Mouse (Mus musculus) megakaryocyte-erythroid progenitor cell, adult 5-6 weeks (primary cell): ENCODE data around the gene Ffar2. TPM values are rescaled to one million over a fixed set of nuclear protein-coding genes. Genes with fewer than 3 reads are reported as not detected.

Experiments
- ATAC-seq: replicated peaks from 2 replicates; pipeline ENCODE4 v1.8.0; 2016; ENCODE audit warnings: mild to moderate bottlenecking, inconsistent platforms; ENCODE audit not compliant: severe bottlenecking, poor library complexity, low FRiP score, low TSS enrichment
- total RNA-seq, 2 experiments: library from RNA; stranded (forward) in 1 of 2; stranded (reverse) in 1 of 2; fragments of 200-1000, 215-1000 nt in 1 of 2; fragments of >200 nt in 1 of 2; fragmentation: Nextera tagmentation in 1 of 2; gene quantifications; 2 replicates each; pipeline ENCODE4 v1.2.3; 2014 to 2017

Ffar2 gene
- total RNA-seq, 2 experiments from 2014 or later, result 0.20 to 1.7 TPM

GRCm38 (mm10) chr7:30782658-30783057, 40.9 kb downstream of the Ffar2 start:
- no peak for ATAC-seq

GRCm38 (mm10) chr7:30781792-30782191, 41.8 kb downstream of the Ffar2 start:
- peak; percentile 75 for ATAC-seq

GRCm38 (mm10) chr7:30777911-30778310, 45.7 kb downstream of the Ffar2 start:
- ATAC-seq, result no peak

GRCm38 (mm10) chr7:30777081-30777579, 46.4 kb downstream of the Ffar2 start:
- ATAC-seq, result no peak

GRCm38 (mm10) chr7:30776104-30776503, 47.5 kb downstream of the Ffar2 start:
- no peak for ATAC-seq

DNA sequence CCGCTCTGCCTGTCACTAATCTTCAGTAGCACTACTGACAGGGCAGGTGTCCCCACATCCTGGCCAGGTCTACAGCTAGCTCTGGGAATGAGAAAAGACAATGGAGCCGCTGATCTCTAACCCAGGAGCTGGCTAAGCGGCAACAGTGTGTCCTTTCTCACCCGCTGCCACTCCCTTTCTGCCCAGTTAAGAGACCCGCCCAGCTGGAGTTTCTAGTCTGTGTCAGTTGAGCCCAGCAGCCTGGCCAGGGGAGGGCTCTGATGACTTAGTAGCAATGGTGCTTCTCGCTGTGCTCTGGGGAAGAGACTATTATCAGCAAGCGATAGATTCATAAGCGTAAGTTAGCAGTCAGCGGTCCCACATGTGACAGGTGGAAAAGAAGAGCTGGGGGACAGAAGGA, 54.3 kb downstream of the Ffar2 start:
- peak; percentile 53; the same call in 1 of the 2 replicates for ATAC-seq

Other genes starting within 250 kb of the Ffar2 start
- gene Kmt2b, start 235.0 kb downstream of the Ffar2 start, total RNA-seq (2014; fragmentation: Nextera tagmentation), result 105 and 115 TPM in 2 replicates
- gene Kmt2b, start 235.0 kb downstream of the Ffar2 start, total RNA-seq (2017), result 17.0 and 17.3 TPM in 2 replicates
- gene Zbtb32, start 224.9 kb downstream of the Ffar2 start, total RNA-seq (2014; fragmentation: Nextera tagmentation), result not detected in 2 replicates
- gene Zbtb32, start 224.9 kb downstream of the Ffar2 start, total RNA-seq (2017), result not detected in 2 replicates
- gene Upk1a, start 210.9 kb downstream of the Ffar2 start, total RNA-seq (2014; fragmentation: Nextera tagmentation), result 0.83 TPM in 1 of 2 replicates, not detected in the other
- 0.99 TPM in 1 of 2 replicates, not detected in the other for gene Upk1a, start 210.9 kb downstream of the Ffar2 start, total RNA-seq (2017)
- gene Cox6b1, start 197.6 kb downstream of the Ffar2 start, total RNA-seq (2014; fragmentation: Nextera tagmentation), result 569 and 755 TPM in 2 replicates
- gene Cox6b1, start 197.6 kb downstream of the Ffar2 start, total RNA-seq (2017), result 427 and 665 TPM in 2 replicates
- gene Etv2, start 187.9 kb downstream of the Ffar2 start, total RNA-seq (2014; fragmentation: Nextera tagmentation), result not detected in 2 replicates
- gene Etv2, start 187.9 kb downstream of the Ffar2 start, total RNA-seq (2017), result not detected in 2 replicates
- gene Rbm42, start 173.5 kb downstream of the Ffar2 start, total RNA-seq (2014; fragmentation: Nextera tagmentation), result 48.3 and 48.6 TPM in 2 replicates
- 29.1 and 53.0 TPM in 2 replicates for gene Rbm42, start 173.5 kb downstream of the Ffar2 start, total RNA-seq (2017)
- 32.4 and 43.6 TPM in 2 replicates for gene Haus5, start 158.8 kb downstream of the Ffar2 start, total RNA-seq (2014; fragmentation: Nextera tagmentation)
- gene Haus5, start 158.8 kb downstream of the Ffar2 start, total RNA-seq (2017), result 17.4 and 24.7 TPM in 2 replicates
- gene Pmis2, start 152.2 kb downstream of the Ffar2 start, total RNA-seq (2014; fragmentation: Nextera tagmentation), result not detected in 2 replicates
- not detected in 2 replicates for gene Pmis2, start 152.2 kb downstream of the Ffar2 start, total RNA-seq (2017)
- not detected in 2 replicates for gene 2200002J24Rik, start 124.8 kb downstream of the Ffar2 start, total RNA-seq (2014; fragmentation: Nextera tagmentation)
- not detected in 2 replicates for gene 2200002J24Rik, start 124.8 kb downstream of the Ffar2 start, total RNA-seq (2017)
- gene Atp4a, start 111.6 kb downstream of the Ffar2 start, total RNA-seq (2014; fragmentation: Nextera tagmentation), result 11.2 and 16.0 TPM in 2 replicates
- gene Atp4a, start 111.6 kb downstream of the Ffar2 start, total RNA-seq (2017), result 1.4 and 2.9 TPM in 2 replicates
- 285 and 294 TPM in 2 replicates for gene Tmem147, start 94.2 kb downstream of the Ffar2 start, total RNA-seq (2014; fragmentation: Nextera tagmentation)
- 59.7 and 85.5 TPM in 2 replicates for gene Tmem147, start 94.2 kb downstream of the Ffar2 start, total RNA-seq (2017)
- not detected in 2 replicates for gene Gapdhs, start 80.1 kb downstream of the Ffar2 start, total RNA-seq (2014; fragmentation: Nextera tagmentation)
- not detected in 2 replicates for gene Gapdhs, start 80.1 kb downstream of the Ffar2 start, total RNA-seq (2017)
- gene Sbsn, start 72.3 kb downstream of the Ffar2 start, total RNA-seq (2014; fragmentation: Nextera tagmentation), result 3.3 and 4.5 TPM in 2 replicates
- 2.7 and 11.6 TPM in 2 replicates for gene Sbsn, start 72.3 kb downstream of the Ffar2 start, total RNA-seq (2017)
- gene Dmkn, start 60.0 kb downstream of the Ffar2 start, total RNA-seq (2014; fragmentation: Nextera tagmentation), result not detected in 2 replicates
- gene Dmkn, start 60.0 kb downstream of the Ffar2 start, total RNA-seq (2017), result not detected in 2 replicates
- not detected in 2 replicates for gene Krtdap, start 35.9 kb downstream of the Ffar2 start, total RNA-seq (2014; fragmentation: Nextera tagmentation)
- gene Krtdap, start 35.9 kb downstream of the Ffar2 start, total RNA-seq (2017), result not detected in 2 replicates
- not detected in 2 replicates for gene Ffar3, start 32.4 kb upstream of the Ffar2 start, total RNA-seq (2014; fragmentation: Nextera tagmentation)
- not detected in 2 replicates for gene Ffar3, start 32.4 kb upstream of the Ffar2 start, total RNA-seq (2017)
- 0.24 TPM in 1 of 2 replicates, not detected in the other for gene Ffar1, start 37.8 kb upstream of the Ffar2 start, total RNA-seq (2014; fragmentation: Nextera tagmentation)
- gene Ffar1, start 37.8 kb upstream of the Ffar2 start, total RNA-seq (2017), result not detected in 2 replicates
- 4.0 and 8.6 TPM in 2 replicates for gene Cd22, start 56.6 kb upstream of the Ffar2 start, total RNA-seq (2014; fragmentation: Nextera tagmentation)
- 0.27 TPM in 1 of 2 replicates, not detected in the other for gene Cd22, start 56.6 kb upstream of the Ffar2 start, total RNA-seq (2017)
- gene Mag, start 91.1 kb upstream of the Ffar2 start, total RNA-seq (2014; fragmentation: Nextera tagmentation), result 0.83 TPM in 1 of 2 replicates, not detected in the other
- not detected in 2 replicates for gene Mag, start 91.1 kb upstream of the Ffar2 start, total RNA-seq (2017)
- gene Hamp2, start 100.9 kb upstream of the Ffar2 start, total RNA-seq (2014; fragmentation: Nextera tagmentation), result not detected in 2 replicates
- not detected in 2 replicates for gene Hamp2, start 100.9 kb upstream of the Ffar2 start, total RNA-seq (2017)
- not detected in 2 replicates for gene Hamp, start 120.3 kb upstream of the Ffar2 start, total RNA-seq (2014; fragmentation: Nextera tagmentation)
- not detected in 2 replicates for gene Hamp, start 120.3 kb upstream of the Ffar2 start, total RNA-seq (2017)
- gene Usf2, start 133.0 kb upstream of the Ffar2 start, total RNA-seq (2014; fragmentation: Nextera tagmentation), result 56.5 and 84.3 TPM in 2 replicates
- 71.7 and 126 TPM in 2 replicates for gene Usf2, start 133.0 kb upstream of the Ffar2 start, total RNA-seq (2017)
- gene Lsr, start 149.7 kb upstream of the Ffar2 start, total RNA-seq (2014; fragmentation: Nextera tagmentation), result not detected in 2 replicates
- gene Lsr, start 149.7 kb upstream of the Ffar2 start, total RNA-seq (2017), result 0.11 and 0.99 TPM in 2 replicates
- not detected in 2 replicates for gene Fam187b, start 150.0 kb upstream of the Ffar2 start, total RNA-seq (2014; fragmentation: Nextera tagmentation)
- not detected in 2 replicates for gene Fam187b, start 150.0 kb upstream of the Ffar2 start, total RNA-seq (2017)
- gene Fxyd5, start 218.7 kb upstream of the Ffar2 start, total RNA-seq (2014; fragmentation: Nextera tagmentation), result 27.6 and 29.5 TPM in 2 replicates
- gene Fxyd5, start 218.7 kb upstream of the Ffar2 start, total RNA-seq (2017), result 41.7 and 47.6 TPM in 2 replicates
- not detected in 2 replicates for gene Fxyd7, start 227.7 kb upstream of the Ffar2 start, total RNA-seq (2014; fragmentation: Nextera tagmentation)
- not detected in 2 replicates for gene Fxyd7, start 227.7 kb upstream of the Ffar2 start, total RNA-seq (2017)
- not detected in 2 replicates for gene Fxyd1, start 233.4 kb upstream of the Ffar2 start, total RNA-seq (2014; fragmentation: Nextera tagmentation)
- not detected in 2 replicates for gene Fxyd1, start 233.4 kb upstream of the Ffar2 start, total RNA-seq (2017)
- gene Lgi4, start 235.6 kb upstream of the Ffar2 start, total RNA-seq (2014; fragmentation: Nextera tagmentation), result not detected in 2 replicates
- not detected in 2 replicates for gene Lgi4, start 235.6 kb upstream of the Ffar2 start, total RNA-seq (2017)